Mouse (Mus musculus) v-Abl transformed pro-B cells (cell line): ENCODE measurements around the gene Klhdc10.

Experiments
- in situ Hi-C, 2 experiments: fragments of 400-800 bp; cut with MboI; formaldehyde crosslinking; loops; one replicate each; pipeline ENCODE4 v1.15.1; 2025; ENCODE audit not compliant: unreplicated experiment in 2 of 2

Gene Klhdc10

GRCm38 (mm10) chr6:30391996-30392395 lies 9.7 kb upstream of the Klhdc10 start:
- in situ Hi-C loops, result loop anchor here in 1 of 2 experiments (25.0 kb wide), 2 partner anchors 780 to 1230 kb away; partner anchors contain the start of genes Rbm28 and Tnpo3

GRCm38 (mm10) chr6:30400146-30400545 lies 1.5 kb upstream of the Klhdc10 start:
- in situ Hi-C loops, result loop anchor here (5.0 to 25.0 kb wide), 4 partner anchors 587 to 1062 kb away; no protein-coding TSS in a partner anchor

- in situ Hi-C loops, result loop anchor here (5.0 to 25.0 kb wide), 4 partner anchors 587 to 1062 kb away; no protein-coding TSS in a partner anchor
Measured at GRCm38 (mm10) chr6:30400716-30401115, 952 bp upstream of the Klhdc10 start.

GRCm38 (mm10) chr6:30402091-30402491 lies 423 bp downstream of the Klhdc10 start:
- in situ Hi-C loops, result loop anchor here (5.0 to 25.0 kb wide), 4 partner anchors 585 to 1060 kb away; no protein-coding TSS in a partner anchor

- in situ Hi-C loops, result loop anchor here (5.0 to 25.0 kb wide), 4 partner anchors 584 to 1059 kb away; no protein-coding TSS in a partner anchor
Measured at GRCm38 (mm10) chr6:30403465-30403864, 1.8 kb downstream of the Klhdc10 start.

- in situ Hi-C loops, result loop anchor here (5.0 to 25.0 kb wide), 4 partner anchors 583 to 1058 kb away; no protein-coding TSS in a partner anchor
Measured at GRCm38 (mm10) chr6:30404671-30405070, 3.0 kb downstream of the Klhdc10 start.

- in situ Hi-C loops, result loop anchor here (10.0 to 25.0 kb wide), 2 partner anchors 627 to 1054 kb away; no protein-coding TSS in a partner anchor
Measured at GRCm38 (mm10) chr6:30408276-30408675, 6.6 kb downstream of the Klhdc10 start.

- in situ Hi-C loops, result loop anchor here (5.0 to 25.0 kb wide), 3 partner anchors 573 to 1053 kb away; no protein-coding TSS in a partner anchor
Measured at GRCm38 (mm10) chr6:30409399-30410093, 7.9 kb downstream of the Klhdc10 start.

GRCm38 (mm10) chr6:30411311-30411710 lies 9.6 kb downstream of the Klhdc10 start:
- in situ Hi-C loops, result loop anchor here in 1 of 2 experiments (5.0 to 25.0 kb wide), 2 partner anchors 571 to 1051 kb away; no protein-coding TSS in a partner anchor

GRCm38 (mm10) chr6:30416126-30416525 lies 14.5 kb downstream of the Klhdc10 start:
- in situ Hi-C loops, result loop anchor here in 1 of 2 experiments (25.0 kb wide), 1 partner anchor 1046 kb away; no protein-coding TSS in a partner anchor

- in situ Hi-C loops, result loop anchor here in 1 of 2 experiments (25.0 kb wide), 1 partner anchor 1046 kb away; no protein-coding TSS in a partner anchor
Measured at GRCm38 (mm10) chr6:30416801-30417200, 15.1 kb downstream of the Klhdc10 start.

- in situ Hi-C loops, result no loop called here
Measured at GRCm38 (mm10) chr6:30432461-30433192, 31.0 kb downstream of the Klhdc10 start.

GRCm38 (mm10) chr6:30436476-30436875 lies 34.8 kb downstream of the Klhdc10 start:
- in situ Hi-C loops, result no loop called here

GRCm38 (mm10) chr6:30437054-30437453 lies 35.4 kb downstream of the Klhdc10 start:
- in situ Hi-C loops, result no loop called here

- in situ Hi-C loops, result no loop called here
Measured at GRCm38 (mm10) chr6:30439576-30439975, 37.9 kb downstream of the Klhdc10 start.

- in situ Hi-C loops, result no loop called here
Measured at GRCm38 (mm10) chr6:30456991-30457390, 55.3 kb downstream of the Klhdc10 start.

GRCm38 (mm10) chr6:30458626-30459025 lies 57.0 kb downstream of the Klhdc10 start:
- in situ Hi-C loops, result no loop called here

GRCm38 (mm10) chr6:30459056-30459747 lies 57.5 kb downstream of the Klhdc10 start:
- in situ Hi-C loops, result no loop called here

- in situ Hi-C loops, result no loop called here
Measured at GRCm38 (mm10) chr6:30459811-30460749, 58.4 kb downstream of the Klhdc10 start.
